Mouse (Mus musculus) hindbrain, embryonic 15.5 days (tissue): ENCODE results near the gene Slc48a1. TPM values are rescaled to one million over a fixed set of nuclear protein-coding genes. Genes with fewer than 3 reads are reported as not detected.

Source experiments
- ATAC-seq: fragments of 200-750 bp; cut with Nextera tagmentation; 2 replicates; pipeline ENCODE4 v1.8.0; 2017; ENCODE audit warnings: low read depth, moderate number of reproducible peaks, moderate TSS enrichment; ENCODE audit not compliant: low FRiP score
- H3K27ac ChIP-seq: fragments of 300-500 bp; sonication (generic); replicated peaks from 2 replicates; pipeline ENCODE4 v1.5.1; 2015; ENCODE audit warnings: mild to moderate bottlenecking, inconsistent platforms
- H3K27me3 ChIP-seq: fragments of 300-500 bp; sonication (generic); 2 replicates; pipeline ENCODE4 v1.6.1; 2015; ENCODE audit warnings: control low read depth, inconsistent platforms
- H3K36me3 ChIP-seq: fragments of 300-500 bp; sonication (generic); 2 replicates; pipeline ENCODE4 v1.6.1; 2015; ENCODE audit warnings: control low read depth, inconsistent platforms
- H3K4me1 ChIP-seq: fragments of 300-500 bp; sonication (generic); replicated peaks from 2 replicates; pipeline ENCODE4 v1.6.1; 2015; ENCODE audit warnings: control low read depth, inconsistent platforms
- H3K4me2 ChIP-seq: fragments of 300-500 bp; sonication (generic); 2 replicates; pipeline ENCODE4 v1.6.1; 2015; ENCODE audit warnings: moderate library complexity, mild to moderate bottlenecking, inconsistent platforms
- H3K4me3 ChIP-seq: fragments of 300-500 bp; sonication (generic); 2 replicates; pipeline ENCODE4 v1.5.1; 2015; ENCODE audit warnings: mild to moderate bottlenecking, inconsistent platforms
- H3K9ac ChIP-seq: fragments of 300-500 bp; sonication (generic); 2 replicates; pipeline ENCODE4 v1.6.1; 2015; ENCODE audit warnings: inconsistent platforms
- H3K9me3 ChIP-seq: fragments of 300-500 bp; sonication (generic); 2 replicates; pipeline ENCODE4 v1.6.1; 2016; ENCODE audit warnings: control low read depth, inconsistent platforms
- WGBS: fragments of 180-500 bp; shearing (Covaris S2); methylation state at CpG from one replicate; pipeline ENCODE4 v1.1.7; 2015; 5-methylcytosine and 5-hydroxymethylcytosine counted together
- polyA plus RNA-seq: library from polyadenylated mRNA; unstranded; fragments of >200 nt; fragmentation: Nextera tagmentation; extraction: Ambion mirVana; gene quantifications from 2 replicates; pipeline ENCODE4 v1.2.1, GENCODE M21; 2015

The Slc48a1 gene
- polyA plus RNA-seq, 1 experiment from 2014 or later: 97.5 TPM

DNA sequence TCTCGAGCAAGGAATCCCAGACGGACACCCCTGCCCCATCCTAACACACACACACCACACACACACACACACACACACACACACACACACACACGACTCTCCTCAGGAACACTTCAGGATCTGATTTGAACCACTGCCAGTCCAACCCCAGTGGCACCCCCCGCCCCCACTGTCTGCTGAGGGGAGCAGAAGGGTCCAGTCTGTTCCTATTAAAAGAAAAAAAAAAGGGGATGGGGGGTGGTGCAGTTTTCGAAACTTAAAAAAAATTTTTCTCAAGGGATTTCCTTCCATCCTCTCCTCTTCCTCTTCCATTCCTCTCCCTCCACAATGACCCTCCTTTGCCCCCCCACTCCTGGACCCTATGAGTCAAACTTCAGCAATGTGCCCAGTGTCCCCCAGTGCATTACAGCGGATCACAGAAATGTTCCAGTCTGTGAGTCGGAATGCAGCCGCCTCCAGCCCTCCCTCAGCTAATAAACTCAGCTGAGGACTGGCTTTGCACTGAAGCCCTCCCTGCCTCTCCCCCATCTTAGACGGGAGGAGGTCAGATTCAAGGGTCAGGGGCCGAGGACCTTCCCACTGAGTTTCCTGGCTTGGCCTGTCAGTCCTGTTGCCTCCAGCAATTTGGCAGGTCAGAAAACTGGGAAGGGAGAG, 53.8 kb downstream of the Slc48a1 start:
- ATAC-seq: no peak
- Histone ChIP-seq H3K4me2 (peak overlapping the region; percentile 84), H3K27me3 (no peaks in the 10 kb centered on the region), H3K9me3 (no peaks in the 10 kb centered on the region), H3K36me3 (no peaks in the 10 kb centered on the region), H3K4me1 (peaks cover 54% of the 10 kb centered on the region), H3K9ac (peak overlapping the region; percentile 99), H3K27ac (peak overlapping the region; percentile 97), H3K4me3 (peak overlapping the region; percentile 90)
- 11% methylated on average over 10 of the region's 10 CpGs for WGBS

DNA sequence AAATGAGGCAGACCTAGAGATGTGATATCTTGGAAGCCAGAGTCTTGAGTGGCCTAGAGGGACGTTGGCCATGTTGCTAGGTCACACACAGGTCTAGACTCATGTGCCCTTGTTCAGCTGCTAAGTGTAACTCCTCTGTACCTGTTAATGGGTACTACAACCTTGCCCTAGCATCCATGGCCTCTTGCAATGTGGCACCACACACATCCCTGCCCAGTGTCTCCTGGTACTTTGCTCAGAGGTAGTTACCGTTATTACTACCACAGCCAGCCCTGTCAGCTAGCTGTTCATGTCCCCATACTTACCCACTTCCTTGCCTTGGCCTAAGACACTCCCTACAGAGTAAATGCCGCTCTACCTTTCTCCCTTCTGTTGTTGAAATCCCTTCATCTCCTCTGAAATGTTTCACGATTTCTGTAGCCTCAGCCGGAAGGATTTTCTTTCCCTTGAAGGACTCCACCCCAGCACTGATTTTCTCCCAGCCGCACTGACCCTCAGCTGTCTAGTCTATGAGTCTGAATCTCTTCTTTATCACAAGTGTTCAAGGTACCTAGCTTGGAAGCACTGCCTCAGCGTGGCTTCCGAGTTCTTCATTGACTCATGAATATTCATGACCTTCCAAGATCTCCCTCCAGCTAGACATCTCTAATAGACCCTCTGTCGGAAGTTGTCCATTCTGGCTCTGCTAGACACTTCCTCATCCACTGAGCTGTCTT, 54.6 kb downstream of the Slc48a1 start:
- Histone ChIP-seq H3K27ac (no peak overlapping the region), H3K4me3 (no peak overlapping the region), H3K36me3 (no peaks in the 10 kb centered on the region), H3K9me3 (no peaks in the 10 kb centered on the region), H3K4me2 (no peak overlapping the region), H3K4me1 (peaks cover 53% of the 10 kb centered on the region), H3K9ac (no peak overlapping the region), H3K27me3 (no peaks in the 10 kb centered on the region)
- WGBS: 55% methylated on average over 9 of the region's 9 CpGs
- no peak for ATAC-seq

DNA sequence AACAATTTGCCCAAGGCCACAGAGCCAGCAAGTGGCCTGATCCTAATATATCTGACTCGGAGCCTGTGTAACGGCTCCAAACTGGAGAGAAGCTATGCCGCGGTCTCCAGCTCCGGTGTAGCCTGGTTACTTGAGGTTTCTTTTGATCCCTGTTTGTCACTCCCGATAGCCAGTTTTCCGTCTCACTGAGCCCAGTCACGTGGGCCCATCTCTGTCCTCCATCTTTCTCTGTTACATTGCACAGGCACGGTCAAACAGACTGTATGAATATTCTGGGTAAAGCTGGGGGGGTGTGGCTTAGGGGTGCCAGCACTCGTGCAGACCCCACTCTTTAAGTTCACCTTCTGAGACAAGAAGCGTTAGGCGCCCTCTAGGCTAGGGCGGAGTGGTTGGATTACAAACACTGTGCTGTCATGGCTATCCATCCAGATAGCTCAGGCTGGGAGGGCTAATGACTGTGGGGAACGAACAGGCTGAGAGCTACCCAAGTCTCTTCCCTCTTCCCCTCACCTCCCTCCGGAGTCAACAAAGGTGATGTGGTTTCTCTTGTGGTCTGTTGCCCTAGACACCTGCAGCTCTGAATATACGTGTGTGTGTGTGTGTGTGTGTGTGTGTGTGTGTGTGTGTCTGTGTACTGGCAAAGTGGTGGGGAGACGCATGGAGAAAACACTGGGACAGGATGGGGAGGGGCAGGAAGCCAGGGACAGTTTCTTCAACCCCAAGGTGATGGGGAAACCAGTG, 58.0 kb downstream of the Slc48a1 start:
- no peak overlapping the region for H3K9ac ChIP-seq
- no peaks in the 10 kb centered on the region for H3K36me3 ChIP-seq
- H3K27ac ChIP-seq: no peak overlapping the region
- WGBS: 53% methylated on average over 17 of the region's 17 CpGs
- no peaks in the 10 kb centered on the region for H3K9me3 ChIP-seq
- H3K4me1 ChIP-seq: peaks cover 30% of the 10 kb centered on the region
- ATAC-seq: no peak
- H3K4me3 ChIP-seq: no peak overlapping the region
- no peaks in the 10 kb centered on the region for H3K27me3 ChIP-seq
- no peak overlapping the region for H3K4me2 ChIP-seq

DNA sequence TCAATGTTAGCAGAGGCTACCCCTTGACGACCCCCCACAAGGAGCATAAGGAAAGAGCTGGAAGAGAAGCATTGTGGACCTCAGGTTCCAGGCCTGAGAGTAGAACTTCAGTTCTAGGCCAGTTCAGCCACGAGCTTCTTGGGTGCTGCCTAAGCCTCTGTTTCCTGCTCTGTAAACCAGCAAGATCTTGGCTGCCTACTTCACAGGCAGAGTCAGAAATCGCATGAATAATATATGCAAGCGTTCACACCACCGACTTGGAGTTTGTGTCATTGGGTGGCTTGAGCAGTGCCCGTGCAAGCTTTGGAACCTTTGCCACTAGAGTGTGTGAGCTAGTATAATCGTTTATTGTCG, 58.6 kb downstream of the Slc48a1 start:
- H3K4me2 ChIP-seq: no peak overlapping the region
- no peak overlapping the region for H3K27ac ChIP-seq
- peaks cover 28% of the 10 kb centered on the region for H3K4me1 ChIP-seq
- ATAC-seq: no peak
- H3K36me3 ChIP-seq: no peaks in the 10 kb centered on the region
- H3K9me3 ChIP-seq: no peaks in the 10 kb centered on the region
- H3K4me3 ChIP-seq: no peak overlapping the region
- WGBS: 71% methylated on average over 8 of the region's 8 CpGs
- H3K9ac ChIP-seq: no peak overlapping the region
- H3K27me3 ChIP-seq: no peaks in the 10 kb centered on the region

DNA sequence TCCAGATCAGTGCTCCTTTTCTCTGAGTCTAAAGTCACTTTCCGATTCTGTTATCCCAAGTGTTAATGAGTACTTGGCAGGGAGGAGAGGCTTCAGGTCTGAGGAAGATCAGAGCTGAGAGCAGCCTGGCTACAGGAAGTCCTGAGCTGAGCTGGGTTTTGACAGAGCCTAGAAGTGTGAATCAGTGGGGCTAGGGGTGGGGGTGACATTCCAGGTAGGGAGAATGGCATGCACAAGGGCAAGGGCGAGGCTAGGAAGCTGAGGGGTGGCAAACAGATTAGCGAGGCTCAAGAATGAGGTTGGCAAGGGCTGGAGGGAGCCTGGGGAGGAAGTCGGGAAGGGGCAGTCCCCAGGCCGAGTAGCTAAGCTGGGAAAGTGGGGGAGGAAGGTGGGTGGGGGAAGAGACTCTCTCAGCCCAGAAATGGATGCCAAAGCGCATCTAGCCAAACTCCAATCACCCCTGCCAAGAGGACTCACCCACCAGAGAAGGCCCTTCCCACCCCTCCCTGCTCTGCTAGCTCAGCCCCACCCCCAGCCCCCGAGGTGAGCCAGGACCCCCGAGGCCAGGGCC, 59.3 kb downstream of the Slc48a1 start:
- peak overlapping the region; percentile 16; the same call in 1 of the 2 replicates for H3K27ac ChIP-seq
- 32% methylated on average over 8 of the region's 8 CpGs for WGBS
- no peaks in the 10 kb centered on the region for H3K9me3 ChIP-seq
- no peak overlapping the region for H3K9ac ChIP-seq
- H3K4me3 ChIP-seq: no peak overlapping the region
- ATAC-seq: peak; percentile 51
- no peak overlapping the region for H3K4me2 ChIP-seq
- H3K4me1 ChIP-seq: peaks cover 21% of the 10 kb centered on the region
- no peaks in the 10 kb centered on the region for H3K27me3 ChIP-seq
- no peaks in the 10 kb centered on the region for H3K36me3 ChIP-seq

DNA sequence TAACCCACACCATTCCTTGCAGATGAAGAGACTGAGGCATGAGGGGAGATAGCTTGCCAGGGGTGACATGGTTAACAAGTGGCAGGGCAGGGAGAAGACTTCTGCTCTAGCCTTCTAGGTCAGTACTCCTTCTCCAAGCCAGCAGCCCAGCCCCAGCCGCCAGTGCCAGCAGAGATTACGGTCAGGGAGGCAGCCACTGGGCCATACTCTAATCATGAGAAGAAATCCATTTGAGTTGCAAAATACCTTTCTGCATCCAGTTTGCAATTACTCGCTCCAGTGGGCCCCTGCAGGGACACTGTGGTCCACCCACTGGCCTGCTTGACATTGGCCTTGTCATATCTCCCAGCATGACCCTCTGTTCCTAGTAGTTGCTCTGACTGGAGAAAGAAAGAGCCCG, 60.1 kb downstream of the Slc48a1 start:
- 67% methylated on average over 4 of the region's 4 CpGs for WGBS
- H3K4me1 ChIP-seq: peaks cover 13% of the 10 kb centered on the region; the same call in 1 of the 2 replicates
- H3K9me3 ChIP-seq: no peaks in the 10 kb centered on the region
- ATAC-seq: no peak
- H3K9ac ChIP-seq: no peak overlapping the region
- H3K4me2 ChIP-seq: no peak overlapping the region
- H3K27me3 ChIP-seq: no peaks in the 10 kb centered on the region
- no peaks in the 10 kb centered on the region for H3K36me3 ChIP-seq
- H3K27ac ChIP-seq: no peak overlapping the region
- no peak overlapping the region for H3K4me3 ChIP-seq

DNA sequence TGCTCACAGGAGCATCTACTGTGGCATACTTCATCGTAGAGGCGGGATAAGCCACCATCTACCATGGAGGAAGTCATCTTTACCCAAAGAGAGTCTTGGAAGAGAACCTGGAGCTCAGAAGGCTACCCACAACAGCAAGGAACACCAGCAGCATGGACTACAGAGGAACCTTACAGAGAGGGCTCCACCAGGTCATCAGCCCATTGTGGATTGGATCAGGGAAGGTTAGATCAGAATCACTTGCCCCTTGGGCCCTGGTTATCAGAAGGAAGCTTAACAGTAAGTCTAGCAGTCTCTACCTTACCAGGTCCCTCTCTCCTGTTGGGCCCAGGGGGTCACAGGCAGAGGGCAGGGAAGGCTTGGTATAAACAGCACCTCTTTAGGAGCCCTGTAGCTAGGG, 60.7 kb downstream of the Slc48a1 start:
- no peaks in the 10 kb centered on the region for H3K27me3 ChIP-seq
- H3K36me3 ChIP-seq: no peaks in the 10 kb centered on the region
- no peak overlapping the region for H3K9ac ChIP-seq
- peaks cover 11% of the 10 kb centered on the region; the same call in 1 of the 2 replicates for H3K4me1 ChIP-seq
- H3K4me2 ChIP-seq: no peak overlapping the region
- no peak for ATAC-seq
- WGBS: 91% methylated on average over 2 of the region's 2 CpGs
- H3K9me3 ChIP-seq: no peaks in the 10 kb centered on the region
- no peak overlapping the region for H3K4me3 ChIP-seq
- H3K27ac ChIP-seq: no peak overlapping the region

DNA sequence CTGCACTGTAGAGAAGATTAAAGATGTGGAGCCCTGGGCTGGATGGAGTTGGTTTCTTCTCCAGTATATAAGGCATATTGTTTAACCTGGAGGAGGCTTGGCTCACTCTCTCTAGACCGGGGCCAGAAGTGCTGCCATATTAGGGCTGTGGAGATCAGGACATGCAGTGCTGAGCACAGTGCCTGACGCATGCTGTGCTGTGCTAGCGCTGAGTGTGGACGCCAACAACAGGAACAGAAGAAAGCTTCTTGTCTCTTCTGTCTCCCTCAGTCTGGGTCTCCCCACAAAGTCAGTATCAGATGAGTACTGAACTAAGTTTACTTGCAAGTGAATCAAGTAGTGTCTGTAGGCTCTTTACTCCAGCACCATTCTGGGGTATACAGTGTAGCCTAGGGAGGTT, 61.2 kb downstream of the Slc48a1 start:
- peaks cover 11% of the 10 kb centered on the region; the same call in 1 of the 2 replicates for H3K4me1 ChIP-seq
- no peaks in the 10 kb centered on the region for H3K36me3 ChIP-seq
- no peak overlapping the region for H3K27ac ChIP-seq
- no peaks in the 10 kb centered on the region for H3K27me3 ChIP-seq
- no peak overlapping the region for H3K4me2 ChIP-seq
- no peak overlapping the region for H3K9ac ChIP-seq
- H3K9me3 ChIP-seq: no peaks in the 10 kb centered on the region
- WGBS: 73% methylated on average over 4 of the region's 4 CpGs
- no peak for ATAC-seq
- H3K4me3 ChIP-seq: no peak overlapping the region

DNA sequence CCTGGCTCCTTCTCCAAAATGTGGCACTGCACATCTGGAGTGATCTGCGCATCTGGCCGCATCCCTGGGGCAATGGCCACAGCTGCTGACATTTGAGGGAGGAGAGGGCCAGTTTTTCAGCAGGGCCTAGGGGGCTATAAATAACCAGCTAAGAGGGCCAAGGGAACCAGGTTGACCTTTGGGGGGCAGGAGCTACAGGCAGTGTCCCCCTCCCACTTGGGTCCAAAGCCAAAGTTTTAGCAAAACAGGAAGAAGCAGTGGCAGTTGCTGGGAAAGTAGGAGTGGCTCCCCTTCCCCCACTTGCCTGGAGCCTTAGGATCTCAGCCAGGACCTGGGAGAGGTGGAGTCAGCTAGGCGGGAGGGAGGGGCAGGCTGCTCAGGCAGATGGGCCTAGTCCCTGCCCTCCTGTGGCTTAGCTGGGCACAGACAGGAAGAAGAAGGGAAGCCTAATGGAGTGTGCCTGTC, 61.7 kb downstream of the Slc48a1 start:
- Histone ChIP-seq H3K9ac (no peak overlapping the region), H3K4me2 (no peak overlapping the region), H3K27ac (no peak overlapping the region), H3K36me3 (no peaks in the 10 kb centered on the region), H3K4me3 (no peak overlapping the region), H3K27me3 (no peaks in the 10 kb centered on the region), H3K9me3 (no peaks in the 10 kb centered on the region), H3K4me1 (peaks cover 11% of the 10 kb centered on the region; the same call in 1 of the 2 replicates)
- 48% methylated on average over 3 of the region's 3 CpGs for WGBS
- ATAC-seq: no peak

DNA sequence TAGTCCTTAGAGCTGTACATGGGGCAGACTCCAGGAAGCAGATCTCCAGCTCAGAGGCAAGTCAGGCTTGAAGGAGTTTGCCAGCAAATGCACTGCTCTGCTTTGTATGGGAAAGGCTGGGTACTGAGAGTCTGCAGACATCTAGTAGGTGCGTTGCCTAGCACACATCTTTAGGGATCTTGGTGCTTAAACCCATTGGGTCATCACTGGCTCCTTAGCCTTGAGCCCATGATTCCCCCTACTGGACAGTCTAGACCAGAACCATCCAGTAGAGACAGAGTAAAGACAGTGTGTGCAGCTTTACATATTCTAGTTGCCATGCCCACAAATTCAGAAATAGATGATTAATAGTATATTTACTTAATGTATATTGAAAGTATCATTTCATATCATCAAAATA, 62.5 kb downstream of the Slc48a1 start:
- H3K4me3 ChIP-seq: no peak overlapping the region
- WGBS: 91% methylated on average over 1 of the region's 1 CpGs
- no peak overlapping the region for H3K9ac ChIP-seq
- no peaks in the 10 kb centered on the region for H3K9me3 ChIP-seq
- H3K36me3 ChIP-seq: no peaks in the 10 kb centered on the region
- peaks cover 11% of the 10 kb centered on the region; the same call in 1 of the 2 replicates for H3K4me1 ChIP-seq
- H3K27me3 ChIP-seq: no peaks in the 10 kb centered on the region
- ATAC-seq: no peak
- H3K27ac ChIP-seq: no peak overlapping the region
- no peak overlapping the region for H3K4me2 ChIP-seq

DNA sequence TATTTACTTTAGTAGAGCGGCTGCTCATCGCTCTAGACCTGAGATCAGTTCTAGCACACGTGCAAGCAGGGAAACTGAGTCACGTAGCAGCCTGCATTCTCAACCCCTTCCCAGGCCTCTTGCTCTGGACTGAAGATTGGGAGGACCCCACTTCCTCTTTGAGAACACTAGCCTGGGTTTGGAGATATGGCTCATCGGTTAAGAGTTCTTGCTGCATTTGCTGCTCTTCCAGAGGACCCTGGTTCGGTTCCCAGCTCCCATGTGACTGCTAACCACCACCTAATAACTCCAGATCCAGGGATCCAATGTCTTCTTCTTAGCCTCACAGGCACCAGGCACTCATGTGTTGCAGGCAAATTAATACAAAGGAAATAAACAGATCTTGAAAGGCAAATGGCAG, 63.1 kb downstream of the Slc48a1 start:
- Histone ChIP-seq H3K9me3 (no peaks in the 10 kb centered on the region), H3K9ac (no peak overlapping the region), H3K27me3 (no peaks in the 10 kb centered on the region), H3K4me2 (no peak overlapping the region), H3K27ac (no peak overlapping the region), H3K4me1 (peaks cover 9% of the 10 kb centered on the region; the same call in 1 of the 2 replicates), H3K36me3 (no peaks in the 10 kb centered on the region), H3K4me3 (no peak overlapping the region)
- no peak for ATAC-seq
- WGBS: 94% methylated on average over 6 of the region's 6 CpGs

DNA sequence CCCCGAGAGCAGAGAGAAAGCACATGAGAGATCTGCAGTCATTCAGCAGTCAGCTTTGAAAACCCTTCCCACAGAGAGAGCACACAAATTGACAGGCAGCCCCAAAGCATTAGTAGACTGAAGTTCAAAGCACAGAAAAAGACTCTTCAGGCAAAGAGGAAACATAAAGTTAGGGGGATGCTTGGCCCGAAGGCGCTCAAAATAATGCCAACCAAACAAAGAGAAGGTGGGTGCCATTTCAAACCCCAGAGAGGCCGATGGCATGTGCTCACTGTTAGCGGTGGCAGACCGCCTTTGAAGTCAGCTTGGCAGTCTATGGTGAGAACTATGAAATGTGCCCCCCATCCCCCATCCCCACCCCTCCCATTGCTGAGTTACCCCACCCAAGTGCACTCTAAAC, 63.7 kb downstream of the Slc48a1 start:
- WGBS: 86% methylated on average over 6 of the region's 6 CpGs
- H3K4me2 ChIP-seq: no peak overlapping the region

More for the DNA sequence above, 63.7 kb downstream of the Slc48a1 start:
- Histone ChIP-seq H3K4me3 (no peak overlapping the region), H3K27ac (no peak overlapping the region), H3K9me3 (no peaks in the 10 kb centered on the region), H3K9ac (no peak overlapping the region), H3K4me1 (peaks cover 9% of the 10 kb centered on the region; the same call in 1 of the 2 replicates), H3K36me3 (no peaks in the 10 kb centered on the region), H3K27me3 (no peaks in the 10 kb centered on the region)
- no peak for ATAC-seq
